Mouse (Mus musculus) limb, embryonic 11.5 days (tissue): ENCODE results near the gene Olfr556. TPM values are rescaled to one million over a fixed set of nuclear protein-coding genes. Genes with fewer than 3 reads are reported as not detected.
A peak's percentile ranks its signal among the peaks of the same experiment; 100 is the strongest.

ENCODE experiments used
- ATAC-seq: fragments of 200-750 bp; cut with Nextera tagmentation; 2 replicates; pipeline ENCODE4 v1.8.0; 2017; ENCODE audit warnings: low read depth; ENCODE audit not compliant: insufficient number of reproducible peaks, low FRiP score, low TSS enrichment
- DNase-seq: peaks from one replicate; pipeline ENCODE4 v3.0.0-alpha.2; 2015; ENCODE audit warnings: low spot score
- H3K27ac ChIP-seq: fragments of 300-500 bp; sonication (generic); replicated peaks from 2 replicates; pipeline ENCODE4 v1.5.1; 2014; ENCODE audit warnings: low read depth, mild to moderate bottlenecking, low read length
- H3K27me3 ChIP-seq: fragments of 300-500 bp; sonication (generic); 2 replicates; pipeline ENCODE4 v1.6.1; 2014; ENCODE audit warnings: mild to moderate bottlenecking, low read length, mixed read lengths; ENCODE audit not compliant: control insufficient read depth, insufficient read depth
- H3K36me3 ChIP-seq: fragments of 300-500 bp; sonication (generic); 2 replicates; pipeline ENCODE4 v1.6.1; 2014; ENCODE audit warnings: mild to moderate bottlenecking, low read length, moderate library complexity, mixed read lengths; ENCODE audit not compliant: control insufficient read depth, insufficient read depth
- H3K4me1 ChIP-seq: fragments of 300-500 bp; sonication (generic); 2 replicates; pipeline ENCODE4 v1.6.1; 2014; ENCODE audit warnings: low read length, mixed read lengths; ENCODE audit not compliant: control insufficient read depth, insufficient read depth
- H3K4me2 ChIP-seq: fragments of 300-500 bp; sonication (generic); 2 replicates; pipeline ENCODE4 v1.6.1; 2014; ENCODE audit warnings: low read depth, mild to moderate bottlenecking, moderate library complexity; ENCODE audit not compliant: severe bottlenecking
- H3K4me3 ChIP-seq: fragments of 300-500 bp; sonication (generic); 2 replicates; pipeline ENCODE4 v1.5.1; 2014; ENCODE audit warnings: low read depth, low read length
- H3K9ac ChIP-seq: fragments of 300-500 bp; sonication (generic); 2 replicates; pipeline ENCODE4 v1.6.1; 2014; ENCODE audit warnings: mild to moderate bottlenecking, low read length
- H3K9me3 ChIP-seq: fragments of 300-500 bp; sonication (generic); 2 replicates; pipeline ENCODE4 v1.6.1; 2016; ENCODE audit warnings: low read length; ENCODE audit not compliant: control insufficient read depth
- WGBS: fragments of 180-500 bp; shearing (Covaris S2); extraction: QIAGEN DNeasy Blood & Tissue Kit; methylation state at CpG from one replicate; pipeline ENCODE4 v1.1.7; 2014; 5-methylcytosine and 5-hydroxymethylcytosine counted together
- polyA plus RNA-seq: library from polyadenylated mRNA; unstranded; fragments of >200 nt; fragmentation: Nextera tagmentation; extraction: Ambion mirVana; gene quantifications from 2 replicates; pipeline ENCODE4 v1.2.1, GENCODE M21; 2014

The Olfr556 gene
- polyA plus RNA-seq, 1 experiment from 2014 or later = not detected

- DNase-seq (no peak), ATAC-seq (no peak)
- Histone ChIP-seq H3K4me2 (no peak overlapping the region), H3K4me3 (no peak overlapping the region), H3K27ac (no peak overlapping the region), H3K9me3 (no peaks in the 10 kb centered on the region), H3K36me3 (no peaks in the 10 kb centered on the region), H3K27me3 (no peaks in the 10 kb centered on the region), H3K9ac (no peak overlapping the region), H3K4me1 (no peaks in the 10 kb centered on the region)
- WGBS = 82% methylated on average over 2 of the region's 2 CpGs
These were observed 11.5 kb downstream of the Olfr556 start for GRCm38 (mm10) chr7:102676225-102676624.

GRCm38 (mm10) chr7:102681916-102682315 is 17.2 kb downstream of the Olfr556 start:
- Histone ChIP-seq H3K9ac (no peak overlapping the region), H3K27ac (no peak overlapping the region), H3K27me3 (no peaks in the 10 kb centered on the region), H3K36me3 (no peaks in the 10 kb centered on the region), H3K9me3 (no peaks in the 10 kb centered on the region), H3K4me3 (no peak overlapping the region), H3K4me2 (no peak overlapping the region), H3K4me1 (no peaks in the 10 kb centered on the region)
- ATAC-seq (no peak), DNase-seq (no peak)
- whole genome bisulfite sequencing = 85% methylated on average over 1 of the region's 1 CpGs

GRCm38 (mm10) chr7:102686944-102687501 is 22.3 kb downstream of the Olfr556 start, which contains the start of gene Trim68:
TSS of gene Trim68 (minus strand) at chr7:102687327.
- Histone ChIP-seq H3K27me3 (no peaks in the 10 kb centered on the region), H3K27ac (peak within 1 kb of the TSS; percentile 47; the same call in 1 of the 2 replicates), H3K4me3 (peak within 1 kb of the TSS; percentile 53)

DNA sequence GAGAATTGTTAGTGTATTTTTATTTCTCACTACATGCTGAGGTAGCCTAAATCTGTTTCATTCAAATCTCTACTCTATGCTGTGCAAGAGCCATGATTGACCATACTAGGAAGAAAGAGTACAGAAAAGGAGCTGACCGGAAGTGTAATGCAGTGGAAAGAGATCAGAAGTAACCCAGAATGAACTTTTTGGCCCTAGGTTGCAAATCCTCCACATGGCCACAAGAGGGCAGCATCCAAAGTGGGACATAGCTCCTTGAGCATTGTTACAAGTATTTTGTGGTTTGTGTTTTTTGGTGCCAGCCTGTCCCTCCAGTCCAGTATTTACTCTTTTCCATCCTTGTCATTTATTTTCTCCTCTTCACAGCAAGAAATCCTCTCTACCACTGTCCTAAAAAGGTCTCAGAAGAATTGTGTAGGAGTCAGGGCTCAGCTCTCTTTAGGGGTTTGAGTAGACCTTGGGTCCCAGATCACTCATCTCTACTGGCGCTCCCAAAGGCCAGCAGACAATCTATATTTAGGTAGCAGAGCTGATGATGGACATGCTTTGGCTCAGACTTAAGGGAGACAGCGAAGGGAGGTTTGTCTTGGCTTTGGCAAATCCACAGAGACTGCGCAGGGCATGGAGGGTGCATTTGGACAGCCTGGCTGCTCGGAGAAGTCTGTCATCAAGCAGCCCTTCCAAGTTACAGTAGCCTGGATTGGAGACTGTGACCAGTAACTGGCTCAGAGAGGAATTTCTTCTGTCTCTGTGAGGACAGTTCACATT is 30.8 kb downstream of the Olfr556 start, which contains the start of gene Olfr557:
TSS of gene Olfr557 (plus strand) at position 553 of the 768 bp plus-strand sequence.
- no peak within 1 kb of the TSS for H3K4me3 ChIP-seq
- no peaks in the 10 kb centered on the region for H3K27me3 ChIP-seq
- H3K36me3 ChIP-seq = no peaks in the 10 kb centered on the region
- H3K4me1 ChIP-seq = no peaks in the 10 kb centered on the region
- no peak for ATAC-seq
- H3K4me2 ChIP-seq = no peak within 1 kb of the TSS
- no peaks in the 10 kb centered on the region for H3K9me3 ChIP-seq
- H3K27ac ChIP-seq = no peak within 1 kb of the TSS
- WGBS = 85% methylated on average over 5 of the region's 5 CpGs
- H3K9ac ChIP-seq = no peak within 1 kb of the TSS
- DNase-seq = peak; percentile 55

More at GRCm38 (mm10) chr7:102686944-102687501, 22.3 kb downstream of the Olfr556 start, which contains the start of gene Trim68:
- Histone ChIP-seq H3K4me2 (peak within 1 kb of the TSS; percentile 58), H3K4me1 (no peaks in the 10 kb centered on the region), H3K9me3 (no peaks in the 10 kb centered on the region), H3K9ac (peak within 1 kb of the TSS; percentile 77), H3K36me3 (no peaks in the 10 kb centered on the region)
- WGBS = under 1% methylated on average over 40 of the region's 40 CpGs
- peak; percentile 99 for ATAC-seq
- peak; percentile 92 for DNase-seq

DNA sequence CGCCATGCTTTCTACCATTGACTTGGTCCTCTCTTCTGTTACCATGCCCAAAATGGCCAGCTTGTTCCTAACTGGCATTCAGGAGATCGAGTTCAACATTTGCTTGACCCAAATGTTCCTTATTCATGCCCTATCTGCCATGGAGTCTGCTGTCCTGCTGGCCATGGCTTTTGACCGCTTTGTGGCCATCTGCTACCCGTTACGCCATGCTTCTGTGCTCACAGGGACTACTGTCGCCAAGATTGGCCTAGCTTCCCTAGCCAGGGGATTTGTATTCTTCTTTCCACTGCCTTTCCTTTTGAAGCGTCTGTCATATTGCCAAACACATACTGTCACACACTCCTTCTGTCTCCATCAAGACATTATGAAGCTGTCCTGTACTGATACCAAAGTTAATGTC is 33.8 kb downstream of the Olfr556 start:
- WGBS = 89% methylated on average over 7 of the region's 7 CpGs
- Histone ChIP-seq H3K9me3 (no peaks in the 10 kb centered on the region), H3K4me3 (no peak overlapping the region), H3K9ac (no peak overlapping the region), H3K4me2 (no peak overlapping the region), H3K27me3 (no peaks in the 10 kb centered on the region), H3K27ac (no peak overlapping the region), H3K36me3 (no peaks in the 10 kb centered on the region), H3K4me1 (no peaks in the 10 kb centered on the region)
- ATAC-seq (no peak), DNase-seq (no peak)

GRCm38 (mm10) chr7:102701915-102702314 is 37.2 kb downstream of the Olfr556 start, which contains the start of gene Olfr558:
TSS of gene Olfr558 (plus strand) at chr7:102702215.
- DNase-seq (no peak), ATAC-seq (no peak)
- H3K4me2 ChIP-seq = no peak within 1 kb of the TSS
- no peaks in the 10 kb centered on the region for H3K4me1 ChIP-seq
- H3K36me3 ChIP-seq = no peaks in the 10 kb centered on the region
- no peak within 1 kb of the TSS for H3K4me3 ChIP-seq
- no peaks in the 10 kb centered on the region for H3K27me3 ChIP-seq
- no peak within 1 kb of the TSS for H3K27ac ChIP-seq
- no peaks in the 10 kb centered on the region for H3K9me3 ChIP-seq
- no peak within 1 kb of the TSS for H3K9ac ChIP-seq

DNA sequence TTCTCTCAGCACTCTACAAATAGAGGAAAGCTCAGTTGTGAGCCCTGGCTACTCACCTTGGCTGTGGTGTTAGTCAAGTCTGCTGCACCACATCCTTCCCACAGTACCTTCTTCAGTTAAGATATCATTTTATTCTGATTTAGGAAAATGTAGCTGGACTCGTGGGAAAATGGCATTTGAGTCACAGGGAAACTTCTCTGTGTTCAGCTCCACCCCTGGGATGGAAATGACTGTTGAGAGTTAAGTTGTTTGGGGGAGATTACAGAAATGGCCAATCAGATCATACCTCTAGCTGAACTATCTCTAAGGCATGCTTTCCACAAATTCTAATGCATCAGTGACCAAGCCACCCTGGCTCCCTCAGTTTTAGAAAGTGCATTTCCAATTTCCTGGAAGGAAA is 54.3 kb downstream of the Olfr556 start, which contains the start of gene Olfr33:
TSS of gene Olfr33 (minus strand) at position 101 of the 400 bp plus-strand sequence.
- DNase-seq (no peak), ATAC-seq (no peak)
- Histone ChIP-seq H3K9me3 (no peaks in the 10 kb centered on the region), H3K4me2 (no peak within 1 kb of the TSS), H3K4me3 (no peak within 1 kb of the TSS), H3K27ac (no peak within 1 kb of the TSS), H3K4me1 (no peaks in the 10 kb centered on the region), H3K9ac (no peak within 1 kb of the TSS), H3K36me3 (no peaks in the 10 kb centered on the region), H3K27me3 (no peaks in the 10 kb centered on the region)
- 49% methylated on average over 1 of the region's 1 CpGs for WGBS
